Mouse (Mus musculus) liver, embryonic 14.5 days (tissue): ENCODE measurements around the gene Usp19. TPM values are rescaled to one million over a fixed set of nuclear protein-coding genes. Genes with fewer than 3 reads are reported as not detected.

Experiments used
- ATAC-seq: fragments of 200-750 bp; cut with Nextera tagmentation; 2 replicates; pipeline ENCODE4 v1.8.0; 2017; ENCODE audit warnings: moderate number of reproducible peaks, mild to moderate bottlenecking, moderate library complexity; ENCODE audit not compliant: insufficient read depth
- DNase-seq, 3 experiments: peaks; one replicate each; pipeline ENCODE4 v3.0.0-alpha.2; 2012 to 2013; ENCODE audit warnings: low read depth in 3 of 3, low spot score in 3 of 3
- H3K27ac ChIP-seq: fragments of 300-500 bp; sonication (generic); 2 replicates; pipeline ENCODE4 v1.5.1; 2014; ENCODE audit warnings: moderate library complexity, mild to moderate bottlenecking, control low read depth, inconsistent platforms
- H3K27me3 ChIP-seq: fragments of 300-500 bp; sonication (generic); 2 replicates; pipeline ENCODE4 v1.6.1; 2014; ENCODE audit warnings: mild to moderate bottlenecking, low read length, moderate library complexity; ENCODE audit not compliant: control insufficient read depth, insufficient read depth
- H3K36me3 ChIP-seq: fragments of 300-500 bp; sonication (generic); replicated peaks from 2 replicates; pipeline ENCODE4 v1.6.1; 2014; ENCODE audit warnings: low read depth; ENCODE audit not compliant: control insufficient read depth, insufficient read depth
- H3K4me1 ChIP-seq, 2 experiments: fragments of 200-500 bp in 1 of 2; fragments of 300-500 bp in 1 of 2; sonication (generic) in 1 of 2; replicated peaks; 2 replicates each; pipeline ENCODE4 v1.6.1; 2012 to 2014; ENCODE audit warnings: antibody characterized with exemption in 1 of 2, inconsistent platforms in 1 of 2, low read length in 1 of 2; ENCODE audit not compliant: control insufficient read depth in 2 of 2, insufficient read depth in 2 of 2
- H3K4me2 ChIP-seq: fragments of 300-500 bp; sonication (generic); 2 replicates; pipeline ENCODE4 v1.6.1; 2014; ENCODE audit warnings: low read depth, mild to moderate bottlenecking, control low read depth, moderate library complexity
- H3K4me3 ChIP-seq, 2 experiments: fragments of 200-500 bp in 1 of 2; fragments of 300-500 bp in 1 of 2; sonication (generic) in 1 of 2; 2 replicates each; pipeline ENCODE4 v1.5.1; 2012 to 2014; ENCODE audit warnings: low read depth in 2 of 2, low read length in 2 of 2, mild to moderate bottlenecking in 2 of 2, control low read depth in 1 of 2, inconsistent platforms in 1 of 2, moderate library complexity in 1 of 2; ENCODE audit not compliant: insufficient read depth in 1 of 2
- H3K9ac ChIP-seq: fragments of 300-500 bp; sonication (generic); replicated peaks from 2 replicates; pipeline ENCODE4 v1.6.1; 2014; ENCODE audit warnings: mild to moderate bottlenecking, control low read depth, moderate library complexity
- H3K9me3 ChIP-seq: fragments of 300-500 bp; sonication (generic); 2 replicates; pipeline ENCODE4 v1.6.1; 2016; ENCODE audit warnings: low read length, mixed read lengths; ENCODE audit not compliant: control insufficient read depth
- CTCF ChIP-seq: IDR thresholded peaks from 2 replicates; pipeline ENCODE4 v1.5.1; 2016; ENCODE audit warnings: antibody characterized with exemption, low read depth, control low read depth
- EP300 ChIP-seq: IDR thresholded peaks from 2 replicates; pipeline ENCODE4 v1.6.1; 2016; ENCODE audit warnings: antibody characterized with exemption, low read depth
- WGBS: fragments of 180-500 bp; shearing (Covaris S2); extraction: QIAGEN DNeasy Blood & Tissue Kit; methylation state at CpG from one replicate; pipeline ENCODE4 v1.1.7; 2014; ENCODE audit not compliant: insufficient replicate concordance; 5-methylcytosine and 5-hydroxymethylcytosine counted together
- polyA plus RNA-seq, 2 experiments: library from polyadenylated mRNA; depleted of rRNA in 1 of 2; stranded (reverse) in 1 of 2; unstranded in 1 of 2; fragments of >200 nt; fragmentation: Nextera tagmentation in 1 of 2; extraction: Ambion mirVana in 1 of 2; gene quantifications; 2 replicates each; pipeline versions ENCODE4 v1.2.1 to v1.2.3; 2012 to 2014

Usp19 gene
- polyA plus RNA-seq, 2 experiments = 17.1 to 33.9 TPM

GRCm38 (mm10) chr9:108486973-108487530 is 3.4 kb upstream of the Usp19 start:
- WGBS = 70% methylated on average over 8 of the region's 8 CpGs
- H3K9ac ChIP-seq = no peak overlapping the region
- H3K36me3 ChIP-seq = no peaks in the 10 kb centered on the region

GRCm38 (mm10) chr9:108488403-108488802 is 2.0 kb upstream of the Usp19 start:
- 84% methylated on average over 17 of the region's 17 CpGs for WGBS
- Histone ChIP-seq H3K4me2 (no peak overlapping the region), H3K4me1 (peaks cover 7 to 8% of the 10 kb centered on the region in 2 experiments), H3K4me3 (no peak overlapping the region), H3K36me3 (peaks cover 11% of the 10 kb centered on the region), H3K27me3 (no peaks in the 10 kb centered on the region), H3K27ac (no peak overlapping the region), H3K9me3 (no peaks in the 10 kb centered on the region), H3K9ac (no peak overlapping the region)
- no peak for DNase-seq
- TF ChIP-seq EP300 = no peak
- no peak for TF ChIP-seq CTCF
- ATAC-seq = no peak

More at GRCm38 (mm10) chr9:108486973-108487530, 3.4 kb upstream of the Usp19 start:
- Histone ChIP-seq H3K4me3 (no peak overlapping the region), H3K9me3 (no peaks in the 10 kb centered on the region), H3K27ac (no peak overlapping the region), H3K4me2 (no peak overlapping the region), H3K4me1 (peaks cover 4% of the 10 kb centered on the region in 2 experiments), H3K27me3 (no peaks in the 10 kb centered on the region)
- DNase-seq (no peak), ATAC-seq (no peak)
- TF ChIP-seq CTCF = no peak
- no peak for TF ChIP-seq EP300

- DNase-seq (no peak), ATAC-seq (no peak)
- Histone ChIP-seq H3K36me3 (peaks cover 19% of the 10 kb centered on the region), H3K27ac (no peak overlapping the region), H3K27me3 (no peaks in the 10 kb centered on the region), H3K4me1 (peaks cover 7 to 8% of the 10 kb centered on the region in 2 experiments), H3K4me2 (no peak overlapping the region), H3K4me3 (no peak overlapping the region), H3K9ac (no peak overlapping the region), H3K9me3 (no peaks in the 10 kb centered on the region)
- TF ChIP-seq CTCF (no peak), EP300 (no peak)
- WGBS = 88% methylated on average over 20 of the region's 20 CpGs
Measured at GRCm38 (mm10) chr9:108489215-108489614, 1.2 kb upstream of the Usp19 start.

- peak overlapping the region; percentile 77 to 82 for H3K4me3 ChIP-seq
- 67% methylated on average over 26 of the region's 26 CpGs for WGBS
- DNase-seq (no peak), ATAC-seq (no peak)
- TF ChIP-seq CTCF = no peak
- TF ChIP-seq EP300 = no peak
- peak overlapping the region; percentile 82 for H3K27ac ChIP-seq
- peak overlapping the region; percentile 90 for H3K4me2 ChIP-seq
- peaks cover 7 to 8% of the 10 kb centered on the region in 2 experiments for H3K4me1 ChIP-seq
- peak overlapping the region; percentile 86 for H3K9ac ChIP-seq
- H3K9me3 ChIP-seq = no peaks in the 10 kb centered on the region
- no peaks in the 10 kb centered on the region for H3K27me3 ChIP-seq
- H3K36me3 ChIP-seq = peaks cover 26% of the 10 kb centered on the region
Measured at GRCm38 (mm10) chr9:108489702-108490558, 472 bp upstream of the Usp19 start.

- Histone ChIP-seq H3K4me2 (peak overlapping the region; percentile 90), H3K9ac (peak overlapping the region; percentile 86), H3K4me1 (peaks cover 7 to 8% of the 10 kb centered on the region in 2 experiments), H3K36me3 (peaks cover 39% of the 10 kb centered on the region), H3K27me3 (no peaks in the 10 kb centered on the region), H3K9me3 (no peaks in the 10 kb centered on the region), H3K27ac (peak overlapping the region; percentile 82), H3K4me3 (peak overlapping the region; percentile 77 to 82)
- ATAC-seq (no peak), DNase-seq (no peak)
- no peak for TF ChIP-seq EP300
- TF ChIP-seq CTCF = no peak
- WGBS = 3% methylated on average over 12 of the region's 12 CpGs
Measured at GRCm38 (mm10) chr9:108491286-108491580, 831 bp downstream of the Usp19 start.
